Mouse (Mus musculus) right cerebral cortex, adult 18-20 months (tissue): ENCODE results near the gene Ksr1.
A peak's percentile ranks its signal among the peaks of the same experiment; 100 is the strongest.
"Not testable (repeated sequence)": the region's sequence is repeated elsewhere in the genome, so short reads cannot be mapped to it uniquely, and the experiment has no call there.

Experiments
- DNase-seq: peaks from one replicate; pipeline ENCODE4 v3.0.0; 2022; ENCODE audit warnings: mixed read lengths

The Ksr1 gene

DNA sequence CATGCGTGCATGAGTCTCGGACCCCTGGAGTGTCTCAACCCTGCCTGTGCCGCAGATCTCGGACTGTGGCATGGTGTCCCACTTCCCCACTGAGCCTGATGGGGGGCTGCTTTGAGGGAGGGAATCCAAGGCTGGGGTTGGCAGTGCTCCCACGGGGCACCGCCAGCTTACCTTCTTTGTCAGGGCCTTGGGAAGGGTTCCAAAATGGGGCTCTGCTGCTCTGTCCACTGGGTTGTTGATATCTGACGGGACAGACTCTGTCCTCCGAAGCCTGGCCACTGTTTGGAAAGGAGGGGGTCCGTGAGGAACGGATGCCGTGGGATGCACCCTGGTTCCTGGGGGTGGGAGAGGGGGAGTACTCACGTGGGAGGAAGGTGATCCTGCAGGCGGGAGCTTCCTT, 109.9 kb downstream of the Ksr1 start:
- no peak for DNase-seq

DNA sequence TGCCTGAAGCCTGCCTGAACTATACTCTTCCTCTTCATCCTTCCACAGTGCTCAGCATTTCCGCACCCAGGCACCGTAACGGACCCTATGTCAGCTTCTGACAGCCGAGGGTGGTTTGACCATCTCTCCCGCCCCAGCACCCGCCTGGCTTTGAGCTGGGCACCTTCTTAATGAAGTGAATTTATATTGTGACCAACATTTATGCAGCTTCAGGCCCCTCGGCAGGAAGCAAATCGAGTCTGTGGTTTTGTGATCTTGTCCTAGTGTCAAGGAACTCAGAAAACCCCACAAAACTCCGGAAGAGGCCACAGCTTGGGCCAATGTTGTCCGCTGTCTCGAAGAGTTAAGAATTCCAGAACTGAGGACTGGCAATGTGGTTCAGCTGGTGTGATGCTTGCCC, 112.6 kb downstream of the Ksr1 start:
- no peak for DNase-seq

DNA sequence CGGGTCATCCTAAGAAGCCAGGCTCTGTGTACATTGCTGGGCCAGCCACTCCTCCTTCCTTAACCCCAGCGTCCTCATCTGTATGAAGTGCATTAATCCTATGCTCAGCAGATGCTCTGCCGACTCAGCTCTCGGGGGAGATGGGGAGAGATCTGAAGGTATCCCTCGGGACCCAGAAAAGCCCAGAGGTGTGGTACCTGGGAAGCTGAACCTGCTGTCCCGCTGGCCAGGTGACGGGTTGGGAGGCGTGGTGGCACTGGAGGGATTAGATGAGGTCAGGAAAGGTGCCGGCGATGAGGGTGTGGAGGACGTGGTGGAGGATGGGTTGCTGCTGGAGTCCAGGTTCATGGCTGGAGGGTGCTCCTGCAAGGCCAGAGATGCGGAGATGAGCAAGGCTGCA, 113.2 kb downstream of the Ksr1 start:
- no peak for DNase-seq

DNA sequence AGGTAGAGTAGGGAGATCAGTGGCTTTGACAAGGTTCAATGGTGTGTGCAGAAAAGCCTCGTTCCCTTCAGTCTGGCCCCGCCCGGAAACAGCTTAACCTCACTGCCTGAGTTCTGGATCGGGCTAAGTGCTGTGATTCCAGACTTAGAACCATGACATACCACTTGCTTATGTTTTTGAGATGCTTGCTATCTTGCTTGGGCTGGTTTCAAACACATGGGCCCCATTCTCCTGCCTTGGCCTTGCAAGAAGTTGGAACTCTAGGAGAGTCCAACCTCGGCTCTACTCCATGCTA, 114.8 kb downstream of the Ksr1 start:
- no peak for DNase-seq

DNA sequence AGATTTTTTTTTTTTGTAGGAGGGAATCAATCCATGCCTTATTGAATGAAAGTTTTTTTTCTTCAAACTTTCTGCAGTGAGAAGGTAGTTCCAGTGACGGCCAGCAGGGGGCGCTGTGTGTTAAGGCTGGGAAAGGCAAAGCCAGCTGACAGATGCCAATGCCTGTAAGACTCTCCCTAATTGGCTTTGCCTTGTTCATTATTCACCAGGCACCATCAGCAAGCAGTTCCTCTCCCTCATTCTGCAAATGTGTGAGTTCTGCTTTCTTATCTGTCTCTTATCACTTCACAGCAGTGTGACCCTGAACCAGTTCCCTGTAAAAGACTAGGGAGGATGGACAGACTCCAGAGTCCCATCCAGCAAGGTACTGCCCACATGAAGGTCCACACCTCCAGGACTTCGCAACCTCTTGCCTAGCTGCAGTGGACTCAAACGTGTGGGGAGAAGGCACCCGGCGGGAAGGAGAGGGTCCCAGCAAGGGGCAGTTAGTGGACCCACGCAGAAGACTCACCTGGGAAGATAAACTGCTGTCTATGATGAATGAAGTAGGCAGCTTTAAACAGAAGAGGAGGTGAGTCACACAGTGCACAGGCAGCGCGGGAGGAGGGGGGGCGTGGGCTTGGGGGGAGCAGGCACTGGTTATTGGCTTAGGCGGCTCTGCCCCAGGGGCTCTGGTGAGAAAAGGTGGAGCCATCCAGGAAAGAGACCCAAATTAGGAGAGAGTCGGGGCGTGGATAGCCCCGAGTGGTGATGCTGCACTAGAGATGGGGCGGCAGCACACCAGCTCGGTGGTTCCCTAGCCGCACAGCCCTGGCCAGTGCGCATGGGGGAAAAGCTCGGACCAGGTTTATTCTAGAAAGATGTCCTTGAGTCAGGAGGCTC, 115.4 kb downstream of the Ksr1 start:
- peak; percentile 75 for DNase-seq

GRCm38 (mm10) chr11:79023751-79024150, 122.5 kb downstream of the Ksr1 start:
- no peak for DNase-seq

DNA sequence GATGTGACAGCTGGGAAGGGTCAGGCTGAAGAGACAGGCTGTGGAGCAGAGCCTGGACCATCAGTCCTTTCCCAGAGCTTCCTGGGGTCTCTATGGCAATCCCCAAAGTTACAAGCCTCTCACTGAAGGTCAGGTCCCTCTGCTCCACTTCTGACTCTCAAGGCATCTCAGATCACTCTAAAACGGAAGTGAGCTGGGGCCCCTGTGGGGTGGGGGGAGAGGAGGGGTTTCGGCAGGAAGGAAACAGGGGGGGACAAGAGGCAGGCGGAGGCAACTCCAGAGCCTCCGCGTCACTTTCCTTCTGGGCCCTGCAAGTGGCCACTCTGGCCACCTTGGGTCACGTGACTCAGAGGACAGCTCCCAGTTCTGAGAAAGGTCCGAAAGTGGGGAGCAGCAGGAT, 122.9 kb downstream of the Ksr1 start:
- no peak for DNase-seq

DNA sequence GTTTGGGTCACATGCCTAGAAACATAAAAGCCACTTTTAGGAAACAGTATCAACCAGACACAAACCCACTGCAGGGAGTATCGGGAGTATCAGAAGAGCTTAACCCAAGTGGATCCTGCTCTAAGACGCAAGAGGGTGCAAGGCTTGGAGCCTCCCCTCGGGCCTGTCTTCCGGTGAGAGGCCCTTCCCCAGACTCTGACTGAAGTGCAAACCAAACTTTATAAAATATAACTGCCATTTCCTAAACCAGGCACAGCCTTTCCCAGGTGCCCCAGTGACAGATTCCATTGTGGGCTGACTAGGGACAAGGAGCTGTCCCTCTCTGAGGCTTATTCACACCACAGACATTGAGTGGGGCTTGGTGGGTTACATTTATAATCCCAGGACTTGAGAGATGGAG, 123.4 kb downstream of the Ksr1 start:
- no peak for DNase-seq

- DNase-seq = no peak
Observed at GRCm38 (mm10) chr11:79020535-79021045, 125.6 kb downstream of the Ksr1 start.

GRCm38 (mm10) chr11:79019839-79020534, 126.2 kb downstream of the Ksr1 start:
- DNase-seq = no peak

DNA sequence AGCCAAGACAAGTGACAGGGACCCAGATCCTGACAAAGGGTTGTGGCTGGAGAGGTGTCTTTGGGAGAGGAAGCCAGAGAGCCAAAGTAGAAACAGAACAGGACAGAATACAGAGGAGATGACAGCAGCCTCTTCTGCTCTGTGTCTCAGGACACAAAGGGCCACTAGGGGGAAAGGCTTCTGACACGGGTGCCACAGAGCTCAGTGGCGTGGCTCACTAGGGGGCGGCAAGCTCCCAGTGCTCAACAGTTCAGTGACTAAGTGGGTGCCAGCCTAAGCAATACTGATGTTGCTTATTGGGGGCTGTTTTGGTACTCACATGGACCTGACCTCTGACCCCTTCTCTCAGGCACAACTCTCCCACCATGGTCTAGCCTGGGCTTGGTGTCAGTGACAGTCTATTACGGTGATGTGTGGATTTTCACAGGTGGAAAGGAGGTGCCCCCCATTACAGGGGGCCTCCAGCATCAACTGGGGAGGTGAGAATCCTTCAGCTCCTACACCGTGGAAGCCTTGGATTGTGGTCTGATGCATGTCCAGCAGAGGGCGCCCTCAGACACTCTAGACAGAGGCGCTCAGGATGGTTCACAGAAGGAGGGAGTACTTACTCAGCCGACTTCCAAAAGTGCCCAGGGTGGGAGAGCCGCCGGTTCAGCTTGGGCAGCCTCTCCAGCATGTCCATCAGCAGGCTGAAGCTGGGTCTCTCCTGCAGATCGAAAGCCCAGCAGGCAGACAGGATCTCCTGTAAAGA, 127.1 kb downstream of the Ksr1 start:
- DNase-seq = peak; percentile 66

DNA sequence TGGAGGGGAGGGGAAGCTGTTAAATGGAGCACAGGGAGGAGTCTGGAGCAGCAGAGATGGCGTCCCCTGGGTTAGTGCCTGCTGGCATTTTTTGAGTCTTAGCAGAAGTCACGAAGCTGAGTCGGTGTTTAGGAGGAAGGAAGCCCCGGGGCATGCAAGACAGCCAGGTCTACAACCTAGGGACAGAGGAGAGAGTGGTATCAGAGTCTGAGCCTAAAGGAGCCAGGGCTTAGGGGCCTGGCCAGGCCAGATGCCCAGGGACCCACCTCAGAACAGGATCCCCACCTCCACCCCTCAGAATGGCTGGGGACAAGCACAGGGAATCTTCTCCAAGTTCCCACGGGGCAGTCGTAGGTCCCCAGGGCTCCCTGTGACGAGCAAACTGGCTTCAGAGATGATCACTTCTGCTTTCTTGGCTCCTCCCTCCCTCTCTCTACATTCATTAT, 129.0 kb downstream of the Ksr1 start:
- DNase-seq = no peak

- no peak for DNase-seq
Observed at GRCm38 (mm10) chr11:79016236-79016635, 130.0 kb downstream of the Ksr1 start.

DNA sequence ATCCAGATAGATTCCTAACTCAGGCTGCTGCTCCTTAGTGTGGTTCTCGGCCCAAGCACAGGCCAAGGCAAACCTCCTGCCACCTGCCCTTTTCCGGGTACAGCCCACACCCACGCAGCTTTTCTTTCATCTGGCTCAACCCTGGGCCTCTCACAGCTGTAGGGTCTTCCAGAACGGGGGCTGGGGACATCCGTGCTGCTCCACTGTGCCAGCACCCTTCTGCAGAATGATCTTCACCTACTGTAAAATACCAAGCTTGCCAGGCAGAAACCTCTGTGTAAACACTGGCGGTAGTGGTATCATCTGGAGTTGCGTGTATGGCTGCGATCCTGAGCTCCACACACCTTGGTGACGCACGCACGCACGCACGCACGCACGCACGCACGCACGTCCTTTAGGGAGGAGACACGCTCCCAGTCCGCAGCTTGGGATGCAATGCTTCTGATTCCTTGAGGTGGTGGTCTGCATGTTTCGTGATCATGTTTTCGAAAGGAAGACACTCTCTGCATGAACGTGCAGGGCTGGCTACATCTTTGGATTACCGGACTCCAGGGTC, 130.5 kb downstream of the Ksr1 start:
- DNase-seq = no peak

GRCm38 (mm10) chr11:79014602-79015325, 131.4 kb downstream of the Ksr1 start:
- no peak for DNase-seq

- no peak for DNase-seq
Observed at GRCm38 (mm10) chr11:79013806-79014205, 132.4 kb downstream of the Ksr1 start.

DNA sequence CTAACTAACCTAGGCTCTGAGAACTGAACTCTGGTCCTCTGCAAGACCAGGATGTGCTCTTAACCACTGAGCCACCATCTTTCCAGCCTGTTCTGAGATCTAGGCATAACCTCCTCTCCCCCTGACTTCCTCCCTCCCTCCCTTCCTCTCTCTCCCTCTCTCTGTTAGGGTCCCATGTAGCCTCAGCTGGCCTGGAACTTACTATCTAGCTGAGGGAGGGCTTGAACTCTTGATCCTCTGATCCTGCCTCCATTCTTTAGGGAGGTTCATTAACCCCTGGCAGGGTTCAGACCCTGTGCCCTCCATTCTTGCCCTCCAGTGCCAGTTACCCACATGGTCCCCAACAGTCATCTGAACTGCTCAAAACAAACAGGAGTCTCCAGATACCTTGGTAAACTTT, 133.2 kb downstream of the Ksr1 start:
- DNase-seq = no peak

- no peak for DNase-seq
Observed at GRCm38 (mm10) chr11:79012529-79012928, 133.7 kb downstream of the Ksr1 start.

DNA sequence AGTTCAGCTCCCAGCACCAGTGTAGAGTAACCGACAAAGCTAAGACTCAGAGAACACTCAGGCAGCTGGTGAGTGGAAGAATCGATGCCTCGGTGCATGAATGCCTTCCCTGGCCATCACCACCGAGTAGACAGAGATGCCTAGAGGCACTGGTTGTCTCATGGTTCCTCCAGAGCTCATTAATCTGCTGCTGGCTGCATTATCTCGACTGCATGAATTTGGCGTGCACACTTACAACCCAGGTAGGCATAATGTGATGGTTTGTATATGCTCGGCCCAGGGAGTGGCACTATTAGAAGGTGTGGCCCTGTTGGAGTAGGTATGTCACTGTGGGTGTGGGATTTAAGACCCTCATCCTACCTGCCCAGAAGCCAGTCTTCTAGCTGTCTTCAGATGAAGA, 137.3 kb downstream of the Ksr1 start:
- DNase-seq = no peak

DNA sequence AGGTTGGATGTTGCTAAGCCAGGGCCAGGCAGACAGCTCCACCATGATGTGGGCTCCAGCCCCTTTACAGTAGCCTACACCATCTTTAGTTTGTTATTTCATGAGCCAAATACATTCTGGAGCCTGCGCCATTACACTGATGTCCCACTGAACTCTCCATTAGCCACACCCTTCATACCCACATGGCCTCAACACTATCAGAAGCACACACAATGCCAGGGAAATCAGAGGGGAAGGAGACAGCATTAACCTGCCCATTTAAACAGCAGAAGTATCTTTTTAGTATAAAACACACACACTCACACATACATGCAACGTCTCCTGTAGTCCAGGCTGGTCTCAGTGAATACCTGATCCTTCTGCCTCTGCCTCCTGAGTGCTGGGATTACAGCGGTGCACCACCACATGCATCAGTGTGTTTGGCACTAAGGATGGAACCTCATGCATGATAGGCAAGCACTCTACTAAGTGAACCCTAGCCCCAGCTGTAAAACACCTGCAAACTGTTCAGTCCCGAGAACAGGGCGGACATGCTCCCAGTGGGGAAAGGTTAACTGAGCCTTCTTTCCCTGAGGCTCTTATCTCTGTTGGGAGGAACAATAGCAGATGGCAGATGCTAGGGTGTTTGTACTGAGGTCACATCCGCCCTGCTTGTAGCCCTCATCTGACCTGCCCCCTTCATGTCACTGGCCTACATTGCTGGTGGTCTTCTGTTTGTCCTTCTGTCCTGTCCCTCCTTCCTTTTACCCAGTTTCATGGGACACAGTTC, 138.0 kb downstream of the Ksr1 start:
- DNase-seq = no peak

DNA sequence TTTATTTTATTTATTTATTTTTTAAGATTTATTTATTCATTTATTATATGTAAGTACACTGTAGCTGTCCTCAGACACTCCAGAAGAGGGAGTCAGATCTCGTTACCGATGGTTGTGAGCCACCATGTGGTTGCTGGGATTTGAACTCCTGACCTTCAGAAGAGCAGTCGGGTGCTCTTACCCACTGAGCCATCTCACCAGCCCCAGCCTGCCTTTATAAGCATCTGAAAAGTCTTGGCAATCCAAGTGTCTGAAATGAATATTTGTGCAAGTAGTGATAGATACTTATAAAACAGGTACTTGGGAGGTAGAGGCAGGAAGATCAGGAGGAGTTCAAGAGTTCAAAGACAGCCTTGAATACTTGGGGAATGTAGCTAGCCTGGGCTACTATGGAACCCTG, 138.9 kb downstream of the Ksr1 start:
- not testable (repeated sequence) for DNase-seq

- DNase-seq = no peak
Observed at GRCm38 (mm10) chr11:79006417-79006816, 139.8 kb downstream of the Ksr1 start.
